Mouse (Mus musculus) neural tube, embryonic 14.5 days (tissue): Measurements from ENCODE around the gene Eif4g1. TPM values are rescaled to one million over a fixed set of nuclear protein-coding genes. Genes with fewer than 3 reads are reported as not detected.

ENCODE experiments used
- ATAC-seq: fragments of 200-750 bp; cut with Nextera tagmentation; 2 replicates; pipeline ENCODE4 v1.8.0; 2017; ENCODE audit warnings: low read depth, mild to moderate bottlenecking, moderate TSS enrichment, moderate library complexity
- H3K27ac ChIP-seq: fragments of 300-500 bp; sonication (generic); 2 replicates; pipeline ENCODE4 v1.5.1; 2014; ENCODE audit warnings: low read depth, mild to moderate bottlenecking, control low read depth, low read length, moderate library complexity, mixed read lengths
- H3K27me3 ChIP-seq: fragments of 300-500 bp; sonication (generic); 2 replicates; pipeline ENCODE4 v1.6.1; 2014; ENCODE audit warnings: low read length; ENCODE audit not compliant: control insufficient read depth, insufficient read depth
- H3K36me3 ChIP-seq: fragments of 300-500 bp; sonication (generic); 2 replicates; pipeline ENCODE4 v1.6.1; 2014; ENCODE audit warnings: low read length, mixed read lengths; ENCODE audit not compliant: control insufficient read depth, insufficient read depth
- H3K4me1 ChIP-seq: fragments of 300-500 bp; sonication (generic); 2 replicates; pipeline ENCODE4 v1.6.1; 2014; ENCODE audit warnings: low read length; ENCODE audit not compliant: control insufficient read depth, insufficient read depth
- H3K4me2 ChIP-seq: fragments of 300-500 bp; sonication (generic); 2 replicates; pipeline ENCODE4 v1.6.1; 2014; ENCODE audit warnings: mild to moderate bottlenecking, low read depth, low read length, control low read depth
- H3K4me3 ChIP-seq: fragments of 300-500 bp; sonication (generic); 2 replicates; pipeline ENCODE4 v1.5.1; 2014; ENCODE audit warnings: low read depth, low read length, control low read depth, mixed read lengths
- H3K9ac ChIP-seq: fragments of 300-500 bp; sonication (generic); replicated peaks from 2 replicates; pipeline ENCODE4 v1.6.1; 2014; ENCODE audit warnings: low read depth, mild to moderate bottlenecking, control low read depth, low read length, mixed read lengths
- H3K9me3 ChIP-seq: fragments of 300-500 bp; sonication (generic); 2 replicates; pipeline ENCODE4 v1.6.1; 2016; ENCODE audit warnings: low read length; ENCODE audit not compliant: control insufficient read depth
- WGBS: fragments of 180-500 bp; shearing (Covaris S2); extraction: QIAGEN DNeasy Blood & Tissue Kit; methylation state at CpG from one replicate; pipeline ENCODE4 v1.1.7; 2014; 5-methylcytosine and 5-hydroxymethylcytosine counted together
- polyA plus RNA-seq: library from polyadenylated mRNA; unstranded; fragments of >200 nt; fragmentation: Nextera tagmentation; extraction: Ambion mirVana; gene quantifications from 2 replicates; pipeline ENCODE4 v1.2.1, GENCODE M21; 2014

The Eif4g1 gene
- polyA plus RNA-seq, 1 experiment from 2014 or later = 134 TPM

- Histone ChIP-seq H3K9ac (no peak overlapping the region), H3K4me1 (peaks cover 30% of the 10 kb centered on the region), H3K27me3 (no peaks in the 10 kb centered on the region), H3K27ac (no peak overlapping the region), H3K9me3 (no peaks in the 10 kb centered on the region), H3K4me3 (no peak overlapping the region), H3K36me3 (peaks cover 25% of the 10 kb centered on the region), H3K4me2 (no peak overlapping the region)
- 40% methylated on average over 5 of the region's 5 CpGs for WGBS
- no peak for ATAC-seq
Observed at GRCm38 (mm10) chr16:20700036-20700435, 31.9 kb downstream of the Eif4g1 start.

- Histone ChIP-seq H3K27me3 (no peaks in the 10 kb centered on the region), H3K36me3 (peaks cover 25% of the 10 kb centered on the region), H3K9ac (no peak overlapping the region), H3K9me3 (no peaks in the 10 kb centered on the region), H3K27ac (peak overlapping the region; percentile 48; the same call in 1 of the 2 replicates), H3K4me1 (peaks cover 18% of the 10 kb centered on the region; the same call in 1 of the 2 replicates), H3K4me2 (no peak overlapping the region), H3K4me3 (no peak overlapping the region)
- no peak for ATAC-seq
- 41% methylated on average over 7 of the region's 7 CpGs for WGBS
Observed at GRCm38 (mm10) chr16:20701316-20701715, 33.2 kb downstream of the Eif4g1 start.

GRCm38 (mm10) chr16:20701729-20702521 is 33.8 kb downstream of the Eif4g1 start:
- H3K9me3 ChIP-seq = no peaks in the 10 kb centered on the region
- 0 out of 2 replicates have a peak overlapping the region, but pooled peaks have one; percentile 0 for H3K9ac ChIP-seq
- WGBS = 17% methylated on average over 11 of the region's 12 CpGs
- H3K27ac ChIP-seq = peak overlapping the region; percentile 57
- H3K36me3 ChIP-seq = peaks cover 28% of the 10 kb centered on the region
- no peak overlapping the region for H3K4me2 ChIP-seq
- peaks cover 14% of the 10 kb centered on the region; the same call in 1 of the 2 replicates for H3K4me1 ChIP-seq
- 0 out of 2 replicates have a peak, but pooled peaks have one; percentile 22 for ATAC-seq
- no peak overlapping the region for H3K4me3 ChIP-seq
- no peaks in the 10 kb centered on the region for H3K27me3 ChIP-seq

DNA sequence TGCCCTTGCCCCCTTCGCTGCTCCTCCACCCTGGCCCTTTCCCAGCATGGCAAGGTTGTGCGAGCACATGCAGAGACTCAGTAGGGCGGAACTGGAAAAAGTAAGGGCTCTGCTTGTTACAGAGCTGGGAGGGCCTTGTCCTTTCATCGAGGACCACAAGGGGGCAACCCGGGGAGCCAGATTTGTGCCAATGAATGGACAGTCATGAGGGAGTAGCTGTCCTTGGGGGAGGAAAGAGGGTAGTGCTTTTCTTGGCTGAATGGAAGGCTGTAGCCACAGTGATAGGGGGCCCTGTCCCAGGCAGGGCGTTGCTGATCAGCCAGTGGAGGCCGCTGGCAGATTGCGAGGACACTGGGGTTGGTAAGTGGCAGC is 34.4 kb downstream of the Eif4g1 start:
- peak overlapping the region; percentile 57; the same call in 1 of the 2 replicates for H3K27ac ChIP-seq
- peaks cover 32% of the 10 kb centered on the region for H3K36me3 ChIP-seq
- H3K4me3 ChIP-seq = no peak overlapping the region
- 7% methylated on average over 8 of the region's 8 CpGs for WGBS
- H3K27me3 ChIP-seq = no peaks in the 10 kb centered on the region
- no peak overlapping the region for H3K9ac ChIP-seq
- peaks cover 14% of the 10 kb centered on the region; the same call in 1 of the 2 replicates for H3K4me1 ChIP-seq
- no peaks in the 10 kb centered on the region for H3K9me3 ChIP-seq
- H3K4me2 ChIP-seq = no peak overlapping the region
- peak; percentile 79 for ATAC-seq

DNA sequence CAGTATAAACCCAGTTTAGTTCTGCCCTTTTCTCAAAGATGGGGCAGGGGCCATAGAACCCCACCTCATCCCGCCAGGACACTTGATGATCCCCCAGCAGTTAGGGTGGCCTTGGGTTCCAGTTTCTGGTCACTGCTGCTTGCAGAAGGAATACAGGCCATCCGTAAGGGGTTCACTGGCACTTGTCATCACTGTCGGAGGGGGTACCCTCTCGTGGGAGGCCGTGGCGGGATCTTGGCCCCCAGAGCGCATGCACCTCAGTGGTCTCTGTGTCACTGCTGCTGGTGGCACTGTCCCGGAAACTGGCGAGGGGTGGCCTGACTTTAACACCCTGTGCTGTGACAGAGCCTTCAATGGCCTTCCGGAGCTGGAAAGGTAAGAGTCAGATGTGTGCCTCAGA is 35.0 kb downstream of the Eif4g1 start:
- no peak for ATAC-seq
- no peaks in the 10 kb centered on the region for H3K9me3 ChIP-seq
- H3K9ac ChIP-seq = no peak overlapping the region
- no peak overlapping the region for H3K4me3 ChIP-seq
- no peak overlapping the region for H3K4me2 ChIP-seq
- peaks cover 14% of the 10 kb centered on the region; the same call in 1 of the 2 replicates for H3K4me1 ChIP-seq
- WGBS = 95% methylated on average over 10 of the region's 10 CpGs
- H3K27me3 ChIP-seq = no peaks in the 10 kb centered on the region
- H3K36me3 ChIP-seq = peaks cover 37% of the 10 kb centered on the region
- no peak overlapping the region for H3K27ac ChIP-seq

- ATAC-seq = no peak
- H3K36me3 ChIP-seq = peaks cover 36% of the 10 kb centered on the region
- H3K27ac ChIP-seq = no peak overlapping the region
- no peak overlapping the region for H3K4me3 ChIP-seq
- H3K9ac ChIP-seq = no peak overlapping the region
- 97% methylated on average over 6 of the region's 6 CpGs for WGBS
- H3K27me3 ChIP-seq = no peaks in the 10 kb centered on the region
- H3K4me1 ChIP-seq = peaks cover 14% of the 10 kb centered on the region; the same call in 1 of the 2 replicates
- H3K9me3 ChIP-seq = no peaks in the 10 kb centered on the region
- H3K4me2 ChIP-seq = no peak overlapping the region
Observed at GRCm38 (mm10) chr16:20703699-20704400, 35.7 kb downstream of the Eif4g1 start.

GRCm38 (mm10) chr16:20705786-20706185 is 37.7 kb downstream of the Eif4g1 start:
- no peaks in the 10 kb centered on the region for H3K9me3 ChIP-seq
- H3K4me1 ChIP-seq = peaks cover 14% of the 10 kb centered on the region; the same call in 1 of the 2 replicates
- ATAC-seq = no peak
- no peak overlapping the region for H3K4me2 ChIP-seq
- no peaks in the 10 kb centered on the region for H3K27me3 ChIP-seq
- no peak overlapping the region for H3K27ac ChIP-seq
- 88% methylated on average over 3 of the region's 3 CpGs for WGBS
- peaks cover 27% of the 10 kb centered on the region for H3K36me3 ChIP-seq
- H3K9ac ChIP-seq = no peak overlapping the region
- no peak overlapping the region for H3K4me3 ChIP-seq

DNA sequence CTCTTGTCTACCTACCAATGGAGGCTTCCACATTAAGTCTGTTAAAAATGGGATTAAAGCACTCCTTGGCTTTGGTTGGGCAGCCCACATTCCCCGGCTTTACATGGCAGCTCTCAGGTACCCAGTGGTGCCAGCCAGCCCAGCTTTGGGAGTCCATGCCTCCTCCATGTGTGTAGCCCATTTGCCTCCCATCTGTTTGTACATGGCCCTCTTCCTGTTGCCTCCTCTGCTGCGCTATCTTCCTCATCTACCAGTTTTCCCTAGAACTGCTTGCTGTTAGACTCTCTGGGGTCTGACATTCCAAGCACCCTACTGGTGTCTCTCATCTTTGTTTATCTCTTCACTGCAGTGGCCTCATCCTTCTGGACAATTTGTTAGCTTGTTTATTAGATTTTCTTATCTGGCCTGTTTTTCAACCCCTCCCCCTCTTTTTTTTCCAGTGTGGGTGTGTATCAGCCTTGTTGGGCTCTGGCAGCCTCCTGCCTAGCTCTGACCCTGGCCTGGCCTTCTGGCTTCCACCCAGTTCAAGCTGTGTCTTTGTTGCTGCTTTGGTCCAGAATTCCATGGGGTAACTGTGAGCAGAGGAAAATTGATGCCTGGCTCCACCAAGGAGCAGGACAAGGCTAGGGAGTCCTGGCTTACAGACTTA is 38.4 kb downstream of the Eif4g1 start:
- H3K27me3 ChIP-seq = no peaks in the 10 kb centered on the region
- no peak overlapping the region for H3K4me2 ChIP-seq
- no peak for ATAC-seq
- no peaks in the 10 kb centered on the region for H3K9me3 ChIP-seq
- no peak overlapping the region for H3K9ac ChIP-seq
- H3K4me1 ChIP-seq = peaks cover 12% of the 10 kb centered on the region; the same call in 1 of the 2 replicates
- H3K36me3 ChIP-seq = peaks cover 30% of the 10 kb centered on the region
- no peak overlapping the region for H3K27ac ChIP-seq
- WGBS = 90% methylated on average over 2 of the region's 2 CpGs
- H3K4me3 ChIP-seq = no peak overlapping the region
